Mouse (Mus musculus) G1E (cell line): ENCODE data around the gene Dnajc1. TPM values are rescaled to one million over a fixed set of nuclear protein-coding genes. Genes with fewer than 3 reads are reported as not detected.

ENCODE experiments used
- ATAC-seq: 2 replicates; pipeline ENCODE4 v1.8.0; 2016; ENCODE audit warnings: mild to moderate bottlenecking; ENCODE audit not compliant: insufficient number of reproducible peaks, poor library complexity, low FRiP score, severe bottlenecking; ENCODE audit errors: extremely low read depth
- DNase-seq: peaks from one replicate; pipeline ENCODE4 v3.0.0; 2012; ENCODE audit warnings: low spot score
- H3K27me3 ChIP-seq: 2 replicates; pipeline ENCODE4 v1.6.1; 2012; ENCODE audit warnings: mild to moderate bottlenecking, low read length, inconsistent platforms; ENCODE audit not compliant: insufficient read depth
- H3K36me3 ChIP-seq: replicated peaks from 2 replicates; pipeline ENCODE3; 2012; ENCODE audit warnings: mild to moderate bottlenecking, inconsistent platforms
- H3K4me1 ChIP-seq: 2 replicates; pipeline ENCODE4 v1.6.1; 2012; ENCODE audit warnings: low read depth, low read length, inconsistent platforms, mixed read lengths; ENCODE audit not compliant: insufficient read depth
- H3K4me3 ChIP-seq: 2 replicates; pipeline ENCODE4 v1.5.1; 2012; ENCODE audit warnings: low read depth, mild to moderate bottlenecking, inconsistent platforms, low read length, moderate library complexity, mixed read lengths
- H3K9me3 ChIP-seq: replicated peaks from 2 replicates; pipeline ENCODE4 v1.6.1; 2012; ENCODE audit warnings: inconsistent platforms
- CTCF ChIP-seq: IDR thresholded peaks from 2 replicates; pipeline ENCODE4 v1.5.1; 2012; ENCODE audit warnings: low read depth, low read length, inconsistent platforms, mixed read lengths
- GATA1 ChIP-seq: IDR thresholded peaks from 2 replicates; pipeline ENCODE4 v1.6.1; 2012; ENCODE audit warnings: borderline replicate concordance, low read length, inconsistent platforms, mixed read lengths
- GATA2 ChIP-seq: IDR thresholded peaks from 2 replicates; pipeline ENCODE4 v1.6.1; 2012; ENCODE audit warnings: low read depth, low read length, inconsistent platforms, borderline replicate concordance
- POLR2AphosphoS5 ChIP-seq: IDR thresholded peaks from 2 replicates; pipeline ENCODE4 v1.6.1; 2012; ENCODE audit warnings: low read depth, low read length, inconsistent platforms; ENCODE audit not compliant: insufficient replicate concordance
- TAL1 ChIP-seq: conservative IDR thresholded peaks from 2 replicates; pipeline ENCODE4 v1.6.1; 2012; ENCODE audit warnings: low read depth, low read length, inconsistent platforms, mixed read lengths
- polyA plus RNA-seq: library from polyadenylated mRNA; stranded (reverse); fragments of >175 nt; gene quantifications from 2 replicates; pipeline ENCODE4 v1.2.3, GENCODE M21; 2012
- total RNA-seq, 2 experiments: library from RNA; stranded (forward) in 1 of 2; stranded (reverse) in 1 of 2; fragments of 200-1000 nt in 1 of 2; fragments of >200 nt in 1 of 2; fragmentation: Nextera tagmentation in 1 of 2; gene quantifications; 2 replicates each; pipeline ENCODE4 v1.2.3; 2014 to 2017

Gene Dnajc1
- total and polyA plus RNA-seq, 3 experiments: 21.4 to 33.7 (median 32.4) TPM

GRCm38 (mm10) chr2:18195691-18196396 is 196.8 kb downstream of the Dnajc1 start:
- Histone ChIP-seq H3K36me3 (peaks cover 61% of the 10 kb centered on the region), H3K4me3 (no peak overlapping the region), H3K4me1 (no peaks in the 10 kb centered on the region; the same call in 1 of the 2 replicates), H3K9me3 (no peaks in the 10 kb centered on the region), H3K27me3 (no peaks in the 10 kb centered on the region)
- ATAC-seq (no peak), DNase-seq (no peak)
- TF ChIP-seq POLR2AphosphoS5: no peak
- no peak for TF ChIP-seq GATA2
- TF ChIP-seq GATA1: no peak
- no peak for TF ChIP-seq CTCF
- TF ChIP-seq TAL1: no peak

DNA sequence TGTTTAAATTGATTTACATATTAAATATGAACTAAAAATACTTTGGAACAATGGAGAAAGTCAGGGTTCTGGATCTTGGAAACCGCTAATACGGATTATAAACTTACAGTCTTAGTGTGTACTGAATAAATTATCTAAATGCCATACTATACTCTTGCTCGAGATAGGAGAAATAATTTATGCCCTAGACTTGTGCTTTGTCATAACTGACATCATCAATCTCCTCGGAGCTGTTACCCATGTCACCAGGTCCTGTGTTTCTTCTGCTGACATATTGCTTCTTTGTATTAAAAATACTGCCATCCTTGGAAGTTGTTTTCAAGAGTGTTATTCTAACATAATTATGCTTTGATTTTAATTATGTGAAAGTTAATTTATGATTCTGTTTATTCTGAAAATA is 197.3 kb downstream of the Dnajc1 start:
- ATAC-seq: no peak
- H3K36me3 ChIP-seq: peaks cover 58% of the 10 kb centered on the region
- H3K4me1 ChIP-seq: no peaks in the 10 kb centered on the region; the same call in 1 of the 2 replicates
- DNase-seq: no peak
- no peak for TF ChIP-seq CTCF
- TF ChIP-seq TAL1: no peak
- TF ChIP-seq GATA2: no peak
- TF ChIP-seq GATA1: no peak
- TF ChIP-seq POLR2AphosphoS5: no peak
- H3K27me3 ChIP-seq: no peaks in the 10 kb centered on the region
- no peak overlapping the region for H3K4me3 ChIP-seq
- no peaks in the 10 kb centered on the region for H3K9me3 ChIP-seq

GRCm38 (mm10) chr2:18188367-18188766 is 204.3 kb downstream of the Dnajc1 start:
- Histone ChIP-seq H3K36me3 (peaks cover 70% of the 10 kb centered on the region), H3K27me3 (no peaks in the 10 kb centered on the region), H3K4me3 (no peak overlapping the region), H3K9me3 (no peaks in the 10 kb centered on the region), H3K4me1 (no peaks in the 10 kb centered on the region)
- TF ChIP-seq TAL1: no peak
- no peak for TF ChIP-seq CTCF
- no peak for TF ChIP-seq POLR2AphosphoS5
- no peak for TF ChIP-seq GATA1
- TF ChIP-seq GATA2: no peak
- ATAC-seq: no peak
- no peak for DNase-seq

DNA sequence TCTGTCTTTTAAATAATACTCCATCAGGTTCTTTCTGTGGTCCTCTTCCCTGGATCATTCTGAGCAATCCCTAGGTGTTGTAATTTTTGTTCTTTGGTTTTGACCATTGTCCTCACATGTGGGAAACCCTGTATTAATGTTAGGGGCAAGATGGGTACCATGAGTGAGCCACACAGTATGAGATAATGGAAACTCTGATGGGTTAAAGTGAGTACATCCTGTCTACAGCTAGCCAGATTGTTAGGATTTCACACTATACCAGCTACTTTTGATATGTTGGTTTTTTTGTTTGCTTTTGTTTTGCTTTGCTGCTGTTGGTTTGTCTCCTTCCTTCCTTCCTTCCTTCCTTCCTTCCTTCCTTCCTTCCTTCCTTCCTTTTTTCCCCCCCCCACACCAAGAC is 209.6 kb downstream of the Dnajc1 start:
- Histone ChIP-seq H3K4me3 (no peak overlapping the region), H3K4me1 (peaks cover 6% of the 10 kb centered on the region), H3K9me3 (no peaks in the 10 kb centered on the region), H3K36me3 (peaks cover 92% of the 10 kb centered on the region), H3K27me3 (no peaks in the 10 kb centered on the region)
- ATAC-seq (no peak), DNase-seq (no peak)
- no peak for TF ChIP-seq POLR2AphosphoS5
- no peak for TF ChIP-seq GATA1
- no peak for TF ChIP-seq GATA2
- no peak for TF ChIP-seq CTCF
- no peak for TF ChIP-seq TAL1

DNA sequence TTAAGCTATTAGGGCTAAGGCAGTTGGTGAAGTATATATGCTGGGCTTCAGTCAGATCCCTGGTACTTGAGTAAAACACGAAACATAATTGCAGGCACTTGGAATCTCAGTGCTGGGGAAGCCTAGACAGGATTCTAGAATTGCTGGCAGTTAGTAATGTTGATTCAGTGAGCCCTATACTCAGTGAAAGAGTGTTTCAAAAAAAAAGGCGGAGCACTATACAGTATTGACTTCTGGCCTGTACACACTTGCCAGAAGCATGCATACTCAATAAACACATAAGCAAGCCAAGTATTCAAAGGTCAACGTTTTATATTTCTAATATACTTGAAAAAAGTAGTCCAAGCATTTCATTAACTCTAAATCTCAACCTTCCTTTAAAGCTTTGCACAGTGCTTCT is 211.0 kb downstream of the Dnajc1 start:
- H3K4me1 ChIP-seq: peaks cover 11% of the 10 kb centered on the region
- TF ChIP-seq POLR2AphosphoS5 (no peak), CTCF (no peak), GATA2 (no peak), GATA1 (no peak), TAL1 (no peak)
- DNase-seq (no peak), ATAC-seq (no peak)
- H3K27me3 ChIP-seq: no peaks in the 10 kb centered on the region
- no peaks in the 10 kb centered on the region for H3K9me3 ChIP-seq
- no peak overlapping the region for H3K4me3 ChIP-seq
- H3K36me3 ChIP-seq: peaks cover 89% of the 10 kb centered on the region

- Histone ChIP-seq H3K4me1 (peaks cover 15% of the 10 kb centered on the region), H3K9me3 (no peaks in the 10 kb centered on the region), H3K4me3 (no peak overlapping the region), H3K36me3 (peaks cover 89% of the 10 kb centered on the region), H3K27me3 (no peaks in the 10 kb centered on the region)
- no peak for DNase-seq
- TF ChIP-seq TAL1 (no peak), POLR2AphosphoS5 (no peak), GATA2 (no peak)
- no peak for ATAC-seq
These were observed 212.3 kb downstream of the Dnajc1 start for GRCm38 (mm10) chr2:18180323-18180722.
